Mouse (Mus musculus): ENCODE results near the gene Gm28230. TPM values are rescaled to one million over a fixed set of nuclear protein-coding genes. Genes with fewer than 3 reads are reported as not detected.

Gene Gm28230
- polyA plus RNA-seq, 1 experiment, result not detected

GRCm38 (mm10) chr2:74701949-74702819, 24.3 kb upstream of the Gm28230 start:
- no peaks in the 10 kb centered on the region for H3K79me2 ChIP-seq (ENCODE audit: control insufficient read depth, insufficient read depth)
- H3K79me3 ChIP-seq (ENCODE audit: low read depth), result no peaks in the 10 kb centered on the region
- H3K4me3 ChIP-seq (ENCODE audit: insufficient read depth, poor library complexity, severe bottlenecking), result no peak overlapping the region
- TF ChIP-seq CTCF (IDR thresholded peaks at IDR 0.05; ENCODE audit: control insufficient read depth, insufficient read depth, insufficient read length) (peak; percentile 45), FOSL1 (IDR thresholded peaks at IDR 0.05; ENCODE audit: insufficient read depth, low read length, poor library complexity, severe bottlenecking) (no peak), MYOD1 (IDR thresholded peaks at IDR 0.05; ENCODE audit: control insufficient read depth, insufficient read length, low read depth) (no peak)
- peaks cover 61% of the 10 kb centered on the region for H3K27me3 ChIP-seq (ENCODE audit: control insufficient read depth, insufficient read depth, insufficient read length)
- H3K36me3 ChIP-seq (ENCODE audit: control insufficient read depth, insufficient read depth), result no peaks in the 10 kb centered on the region
- H3ac ChIP-seq (ENCODE audit: control insufficient read depth, insufficient read length, low read depth), result no peak overlapping the region

GRCm38 (mm10) chr2:74702820-74703219, 23.7 kb upstream of the Gm28230 start:
- TF ChIP-seq MYOD1 (IDR thresholded peaks at IDR 0.05; ENCODE audit: control insufficient read depth, insufficient read length, low read depth), result no peak
- no peak for TF ChIP-seq CEBPB (IDR thresholded peaks at IDR 0.05; ENCODE audit: low read depth)
- no peak for TF ChIP-seq MAX (IDR thresholded peaks at IDR 0.05)
- TF ChIP-seq MYOG (IDR thresholded peaks at IDR 0.05; ENCODE audit: control insufficient read depth, extremely low read depth, insufficient read length), result no peak
- no peak for TF ChIP-seq FOSL1 (IDR thresholded peaks at IDR 0.05; ENCODE audit: insufficient read depth, low read length, poor library complexity, severe bottlenecking)
- no peak for TF ChIP-seq USF1 (IDR thresholded peaks at IDR 0.05; ENCODE audit: low read depth)
- no peak for TF ChIP-seq CTCF (IDR thresholded peaks at IDR 0.05; ENCODE audit: control insufficient read depth, insufficient read depth, insufficient read length)
- Histone ChIP-seq H3ac (ENCODE audit: control insufficient read depth, insufficient read length, low read depth) (no peak overlapping the region), H3K79me3 (ENCODE audit: low read depth) (no peaks in the 10 kb centered on the region), H3K27me3 (ENCODE audit: control insufficient read depth, insufficient read depth, insufficient read length) (peaks cover 55% of the 10 kb centered on the region), H3K4me3 (ENCODE audit: insufficient read depth, poor library complexity, severe bottlenecking) (no peak overlapping the region), H3K79me2 (ENCODE audit: control insufficient read depth, insufficient read depth) (no peaks in the 10 kb centered on the region), H3K36me3 (ENCODE audit: control insufficient read depth, insufficient read depth) (no peaks in the 10 kb centered on the region)

- no peak overlapping the region for H3ac ChIP-seq (ENCODE audit: control insufficient read depth, insufficient read length, low read depth)
- no peaks in the 10 kb centered on the region for H3K79me3 ChIP-seq (ENCODE audit: low read depth)
- no peak overlapping the region for H3K4me3 ChIP-seq (ENCODE audit: insufficient read depth, poor library complexity, severe bottlenecking)
- H3K36me3 ChIP-seq (ENCODE audit: control insufficient read depth, insufficient read depth), result no peaks in the 10 kb centered on the region
- TF ChIP-seq MYOD1 (IDR thresholded peaks at IDR 0.05; ENCODE audit: control insufficient read depth, insufficient read length, low read depth) (no peak), MYOG (IDR thresholded peaks at IDR 0.05; ENCODE audit: control insufficient read depth, extremely low read depth, insufficient read length) (no peak), MAX (IDR thresholded peaks at IDR 0.05) (no peak)
- H3K27me3 ChIP-seq (ENCODE audit: control insufficient read depth, insufficient read depth, insufficient read length), result peaks cover 50% of the 10 kb centered on the region
- no peaks in the 10 kb centered on the region for H3K79me2 ChIP-seq (ENCODE audit: control insufficient read depth, insufficient read depth)
These were observed 23.2 kb upstream of the Gm28230 start for GRCm38 (mm10) chr2:74703317-74703716.

- no peaks in the 10 kb centered on the region for H3K79me2 ChIP-seq (ENCODE audit: control insufficient read depth, insufficient read depth)
- TF ChIP-seq MYOD1 (IDR thresholded peaks at IDR 0.05; ENCODE audit: control insufficient read depth, insufficient read length, low read depth) (no peak), MYOG (IDR thresholded peaks at IDR 0.05; ENCODE audit: control insufficient read depth, extremely low read depth, insufficient read length) (no peak), CEBPB (IDR thresholded peaks at IDR 0.05; ENCODE audit: low read depth) (no peak), CTCF (IDR thresholded peaks at IDR 0.05; ENCODE audit: control insufficient read depth, insufficient read depth, insufficient read length) (no peak), MAX (IDR thresholded peaks at IDR 0.05) (no peak), USF1 (IDR thresholded peaks at IDR 0.05; ENCODE audit: low read depth) (no peak), FOSL1 (IDR thresholded peaks at IDR 0.05; ENCODE audit: insufficient read depth, low read length, poor library complexity, severe bottlenecking) (no peak)
- H3ac ChIP-seq (ENCODE audit: control insufficient read depth, insufficient read length, low read depth), result no peak overlapping the region
- no peaks in the 10 kb centered on the region for H3K36me3 ChIP-seq (ENCODE audit: control insufficient read depth, insufficient read depth)
- no peak overlapping the region for H3K4me3 ChIP-seq (ENCODE audit: insufficient read depth, poor library complexity, severe bottlenecking)
- H3K27me3 ChIP-seq (ENCODE audit: control insufficient read depth, insufficient read depth, insufficient read length), result peaks cover 49% of the 10 kb centered on the region
- H3K79me3 ChIP-seq (ENCODE audit: low read depth), result no peaks in the 10 kb centered on the region
These were observed 22.7 kb upstream of the Gm28230 start for GRCm38 (mm10) chr2:74703720-74704392.

- no peak for TF ChIP-seq USF1 (IDR thresholded peaks at IDR 0.05; ENCODE audit: low read depth)
- TF ChIP-seq MYOD1 (IDR thresholded peaks at IDR 0.05; ENCODE audit: control insufficient read depth, insufficient read length, low read depth), result no peak
- TF ChIP-seq MYOG (IDR thresholded peaks at IDR 0.05; ENCODE audit: control insufficient read depth, extremely low read depth, insufficient read length), result no peak
- no peak for TF ChIP-seq MAX (IDR thresholded peaks at IDR 0.05)
- peaks cover 45% of the 10 kb centered on the region for H3K27me3 ChIP-seq (ENCODE audit: control insufficient read depth, insufficient read depth, insufficient read length)
- H3K4me3 ChIP-seq (ENCODE audit: insufficient read depth, poor library complexity, severe bottlenecking), result no peak within 1 kb of the TSS
These were observed 22.0 kb upstream of the Gm28230 start, which contains the start of gene Hoxd8 for GRCm38 (mm10) chr2:74704393-74704998. Gene Hoxd8, plus strand, starts transcription at chr2:74704615.

More at GRCm38 (mm10) chr2:74704393-74704998, 22.0 kb upstream of the Gm28230 start, which contains the start of gene Hoxd8:
- Histone ChIP-seq H3K79me2 (ENCODE audit: control insufficient read depth, insufficient read depth) (no peaks in the 10 kb centered on the region), H3K36me3 (ENCODE audit: control insufficient read depth, insufficient read depth) (no peaks in the 10 kb centered on the region), H3ac (ENCODE audit: control insufficient read depth, insufficient read length, low read depth) (no peak within 1 kb of the TSS), H3K79me3 (ENCODE audit: low read depth) (no peaks in the 10 kb centered on the region)
